Mouse (Mus musculus) kidney, postnatal 0 days (tissue): ENCODE measurements around the gene Mc3r. TPM values are rescaled to one million over a fixed set of nuclear protein-coding genes. Genes with fewer than 3 reads are reported as not detected.

Experiments used
- ATAC-seq: fragments of 200-750 bp; cut with Nextera tagmentation; replicated peaks from 2 replicates; pipeline ENCODE4 v1.8.0; 2017; ENCODE audit warnings: low read depth, moderate number of reproducible peaks, moderate TSS enrichment, moderate library complexity; ENCODE audit not compliant: low FRiP score
- DNase-seq: peaks from one replicate; pipeline ENCODE4 v3.0.0-alpha.2; 2016; ENCODE audit warnings: low spot score
- H3K27ac ChIP-seq: fragments of 300-500 bp; sonication (generic); 2 replicates; pipeline ENCODE4 v1.5.1; 2014; ENCODE audit warnings: mild to moderate bottlenecking
- H3K27me3 ChIP-seq: fragments of 300-500 bp; sonication (generic); 2 replicates; pipeline ENCODE4 v1.6.1; 2014; ENCODE audit warnings: low read length, mixed read lengths; ENCODE audit not compliant: insufficient read depth
- H3K36me3 ChIP-seq: fragments of 300-500 bp; sonication (generic); 2 replicates; pipeline ENCODE4 v1.6.1; 2014; ENCODE audit warnings: low read length, mixed read lengths; ENCODE audit not compliant: insufficient read depth
- H3K4me1 ChIP-seq: fragments of 300-500 bp; sonication (generic); replicated peaks from 2 replicates; pipeline ENCODE4 v1.6.1; 2014; ENCODE audit warnings: antibody characterized with exemption, low read length, mixed read lengths; ENCODE audit not compliant: insufficient read depth
- H3K4me2 ChIP-seq: fragments of 300-500 bp; sonication (generic); 2 replicates; pipeline ENCODE4 v1.6.1; 2014; ENCODE audit warnings: mild to moderate bottlenecking, low read length, moderate library complexity, mixed read lengths
- H3K4me3 ChIP-seq: fragments of 300-500 bp; sonication (generic); replicated peaks from 2 replicates; pipeline ENCODE4 v1.5.1; 2014; ENCODE audit warnings: low read depth, low read length
- H3K9ac ChIP-seq: fragments of 300-500 bp; sonication (generic); 2 replicates; pipeline ENCODE4 v1.6.1; 2014; ENCODE audit warnings: low read depth, low read length
- H3K9me3 ChIP-seq: fragments of 300-500 bp; sonication (generic); replicated peaks from 2 replicates; pipeline ENCODE4 v1.6.1; 2016; ENCODE audit warnings: low read length, inconsistent platforms, mixed read lengths
- CTCF ChIP-seq: IDR thresholded peaks from 2 replicates; pipeline ENCODE4 v1.5.1; 2016; ENCODE audit warnings: antibody characterized with exemption, low read depth, mild to moderate bottlenecking, moderate library complexity
- WGBS: fragments of 180-500 bp; shearing (Covaris S2); extraction: QIAGEN DNeasy Blood & Tissue Kit; methylation state at CpG from one replicate; pipeline ENCODE4 v1.1.7; 2014; 5-methylcytosine and 5-hydroxymethylcytosine counted together
- polyA plus RNA-seq: library from polyadenylated mRNA; unstranded; fragments of >200 nt; fragmentation: Nextera tagmentation; extraction: Ambion mirVana; gene quantifications from 2 replicates; pipeline ENCODE4 v1.2.1, GENCODE M21; 2015

The Mc3r gene
- polyA plus RNA-seq, 1 experiment from 2014 or later, result not detected

GRCm38 (mm10) chr2:172223451-172224200 is 24.7 kb upstream of the Mc3r start:
- 86% methylated on average over 8 of the region's 8 CpGs for WGBS
- TF ChIP-seq CTCF, result no peak
- no peak for DNase-seq
- Histone ChIP-seq H3K36me3 (no peaks in the 10 kb centered on the region), H3K9me3 (no peaks in the 10 kb centered on the region), H3K27me3 (no peaks in the 10 kb centered on the region), H3K4me3 (no peak overlapping the region), H3K4me2 (no peak overlapping the region), H3K4me1 (no peaks in the 10 kb centered on the region), H3K27ac (no peak overlapping the region), H3K9ac (no peak overlapping the region)
- ATAC-seq, result no peak

- H3K4me3 ChIP-seq, result no peak overlapping the region
- no peaks in the 10 kb centered on the region for H3K27me3 ChIP-seq
- no peak overlapping the region for H3K27ac ChIP-seq
- no peak overlapping the region for H3K4me2 ChIP-seq
- no peak for ATAC-seq
- DNase-seq, result peak; percentile 62
- peak; percentile 69 for TF ChIP-seq CTCF
- H3K4me1 ChIP-seq, result no peaks in the 10 kb centered on the region
- WGBS, result 38% methylated on average over 7 of the region's 7 CpGs
- H3K9ac ChIP-seq, result no peak overlapping the region
- H3K9me3 ChIP-seq, result no peaks in the 10 kb centered on the region
- H3K36me3 ChIP-seq, result no peaks in the 10 kb centered on the region
These were observed 21.3 kb upstream of the Mc3r start for GRCm38 (mm10) chr2:172226945-172227344.

- H3K4me2 ChIP-seq, result no peak overlapping the region
- H3K4me3 ChIP-seq, result no peak overlapping the region
- H3K9ac ChIP-seq, result no peak overlapping the region
- DNase-seq (no peak), ATAC-seq (no peak)
- no peaks in the 10 kb centered on the region for H3K36me3 ChIP-seq
- 94% methylated on average over 3 of the region's 3 CpGs for WGBS
- no peaks in the 10 kb centered on the region for H3K27me3 ChIP-seq
- H3K27ac ChIP-seq, result no peak overlapping the region
- no peaks in the 10 kb centered on the region for H3K4me1 ChIP-seq
- H3K9me3 ChIP-seq, result no peaks in the 10 kb centered on the region
- TF ChIP-seq CTCF, result peak; percentile 41; the same call in 1 of the 2 replicates
These were observed 20.5 kb upstream of the Mc3r start for GRCm38 (mm10) chr2:172227808-172228207.

GRCm38 (mm10) chr2:172229190-172229589 is 19.1 kb upstream of the Mc3r start:
- WGBS, result 41% methylated on average over 3 of the region's 3 CpGs
- Histone ChIP-seq H3K9me3 (no peaks in the 10 kb centered on the region), H3K4me1 (no peaks in the 10 kb centered on the region), H3K4me3 (no peak overlapping the region), H3K9ac (no peak overlapping the region), H3K36me3 (no peaks in the 10 kb centered on the region), H3K27me3 (no peaks in the 10 kb centered on the region), H3K4me2 (no peak overlapping the region), H3K27ac (no peak overlapping the region)
- TF ChIP-seq CTCF, result no peak
- DNase-seq (no peak), ATAC-seq (no peak)

GRCm38 (mm10) chr2:172230126-172230525 is 18.2 kb upstream of the Mc3r start:
- no peak overlapping the region for H3K9ac ChIP-seq
- H3K9me3 ChIP-seq, result no peaks in the 10 kb centered on the region
- DNase-seq (no peak), ATAC-seq (no peak)
- no peak overlapping the region for H3K4me3 ChIP-seq
- no peaks in the 10 kb centered on the region for H3K27me3 ChIP-seq
- H3K36me3 ChIP-seq, result no peaks in the 10 kb centered on the region
- TF ChIP-seq CTCF, result no peak
- WGBS, result 53% methylated on average over 4 of the region's 4 CpGs
- H3K4me2 ChIP-seq, result no peak overlapping the region
- H3K4me1 ChIP-seq, result no peaks in the 10 kb centered on the region
- no peak overlapping the region for H3K27ac ChIP-seq

GRCm38 (mm10) chr2:172238220-172238619 is 10.1 kb upstream of the Mc3r start:
- H3K4me1 ChIP-seq, result no peaks in the 10 kb centered on the region
- no peak overlapping the region for H3K4me3 ChIP-seq
- no peak for ATAC-seq
- H3K9ac ChIP-seq, result no peak overlapping the region
- no peak overlapping the region for H3K4me2 ChIP-seq
- WGBS, result 79% methylated on average over 5 of the region's 5 CpGs
- no peaks in the 10 kb centered on the region for H3K9me3 ChIP-seq
- no peak overlapping the region for H3K27ac ChIP-seq
- DNase-seq, result no peak
- no peak for TF ChIP-seq CTCF
- no peaks in the 10 kb centered on the region for H3K27me3 ChIP-seq
- H3K36me3 ChIP-seq, result no peaks in the 10 kb centered on the region

GRCm38 (mm10) chr2:172241031-172241430 is 7.3 kb upstream of the Mc3r start:
- no peak overlapping the region for H3K4me3 ChIP-seq
- H3K27ac ChIP-seq, result no peak overlapping the region
- no peaks in the 10 kb centered on the region for H3K4me1 ChIP-seq
- ATAC-seq (no peak), DNase-seq (peak; percentile 87)
- no peaks in the 10 kb centered on the region for H3K9me3 ChIP-seq
- H3K4me2 ChIP-seq, result no peak overlapping the region
- 13% methylated on average over 5 of the region's 5 CpGs for WGBS
- no peaks in the 10 kb centered on the region for H3K36me3 ChIP-seq
- no peaks in the 10 kb centered on the region for H3K27me3 ChIP-seq
- H3K9ac ChIP-seq, result no peak overlapping the region
- no peak for TF ChIP-seq CTCF
